Mouse (Mus musculus) hindbrain, embryonic 10.5 days (tissue): ENCODE measurements around the gene Wdr18. TPM values are rescaled to one million over a fixed set of nuclear protein-coding genes. Genes with fewer than 3 reads are reported as not detected.

Source experiments
- DNase-seq: peaks from one replicate; pipeline ENCODE4 v3.0.0-alpha.2; 2017; ENCODE audit warnings: low spot score
- H3K27ac ChIP-seq: fragments of 300-500 bp; sonication (generic); 2 replicates; pipeline ENCODE4 v1.5.1; 2016; ENCODE audit warnings: mild to moderate bottlenecking, moderate library complexity
- H3K27me3 ChIP-seq: fragments of 300-500 bp; sonication (generic); 2 replicates; pipeline ENCODE4 v1.6.1; 2016; ENCODE audit warnings: mild to moderate bottlenecking; ENCODE audit not compliant: poor library complexity, insufficient read depth, severe bottlenecking
- H3K36me3 ChIP-seq: fragments of 300-500 bp; sonication (generic); 2 replicates; pipeline ENCODE4 v1.6.1; 2016; ENCODE audit warnings: mild to moderate bottlenecking, moderate library complexity
- H3K4me1 ChIP-seq: fragments of 300-500 bp; sonication (generic); replicated peaks from 2 replicates; pipeline ENCODE4 v1.6.1; 2016; ENCODE audit warnings: mild to moderate bottlenecking
- H3K4me3 ChIP-seq: fragments of 300-500 bp; sonication (generic); 2 replicates; pipeline ENCODE4 v1.5.1; 2016; ENCODE audit warnings: mild to moderate bottlenecking, moderate library complexity
- H3K9me3 ChIP-seq: fragments of 300-500 bp; sonication (generic); 2 replicates; pipeline ENCODE4 v1.6.1; 2016; ENCODE audit warnings: mild to moderate bottlenecking, moderate library complexity
- WGBS: fragments of 180-500 bp; shearing (Covaris S2); methylation state at CpG from one replicate; pipeline ENCODE4 v1.1.7; 2016; 5-methylcytosine and 5-hydroxymethylcytosine counted together
- polyA plus RNA-seq: library from polyadenylated mRNA; unstranded; fragments of >200 nt; fragmentation: Nextera tagmentation; extraction: Ambion mirVana; gene quantifications from 2 replicates; pipeline ENCODE4 v1.2.1, GENCODE M21; 2016

The Wdr18 gene
- polyA plus RNA-seq, 1 experiment from 2014 or later: 128 TPM

DNA sequence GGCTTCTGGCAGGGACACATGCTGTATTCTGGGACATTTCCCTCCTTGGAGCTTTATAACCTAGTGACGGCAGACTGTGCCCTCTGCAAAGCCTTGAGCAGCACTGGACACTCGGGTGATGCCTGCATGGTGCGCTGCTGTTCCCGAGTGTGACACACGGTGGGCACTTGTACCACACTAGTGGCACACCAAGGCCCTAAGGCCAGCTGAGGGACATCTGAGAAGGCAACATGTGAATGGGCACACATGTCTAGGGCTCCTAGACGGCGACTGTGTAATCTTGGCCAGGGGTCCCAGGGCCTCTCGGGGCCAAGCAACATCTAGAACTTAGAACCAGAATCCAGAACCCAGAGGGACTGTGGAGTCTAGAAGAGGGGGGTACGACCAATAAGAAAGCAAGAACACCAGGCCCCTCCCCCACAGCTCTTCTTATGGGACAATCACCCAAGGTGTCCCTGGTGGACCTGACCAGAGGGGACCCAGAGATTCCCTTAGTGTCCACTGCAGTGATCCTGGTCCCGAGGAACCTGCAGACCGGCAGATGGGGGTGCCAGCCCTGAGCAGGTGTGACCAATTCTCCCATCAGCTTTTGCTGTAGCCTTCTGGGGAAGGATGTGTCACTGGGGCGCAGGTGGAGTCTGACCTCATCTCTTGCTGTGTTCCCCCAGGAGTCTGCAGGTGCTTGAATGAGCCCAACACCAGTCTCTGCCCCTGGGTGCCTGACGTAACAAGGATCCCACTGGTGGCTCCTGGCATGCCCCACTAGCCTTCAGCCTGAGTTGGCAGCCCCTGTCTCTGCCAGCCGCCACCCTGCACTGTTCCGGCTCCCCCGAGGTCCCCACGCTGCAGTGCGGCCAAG lies 29.8 kb upstream of the Wdr18 start:
- peaks cover 98% of the 10 kb centered on the region for H3K4me1 ChIP-seq
- peak overlapping the region; percentile 95 for H3K4me3 ChIP-seq
- DNase-seq: no peak
- 89% methylated on average over 18 of the region's 18 CpGs for WGBS
- H3K27ac ChIP-seq: peak overlapping the region; percentile 96
- peaks cover 48% of the 10 kb centered on the region for H3K36me3 ChIP-seq
- peaks cover 66% of the 10 kb centered on the region for H3K27me3 ChIP-seq
- H3K9me3 ChIP-seq: no peaks in the 10 kb centered on the region

DNA sequence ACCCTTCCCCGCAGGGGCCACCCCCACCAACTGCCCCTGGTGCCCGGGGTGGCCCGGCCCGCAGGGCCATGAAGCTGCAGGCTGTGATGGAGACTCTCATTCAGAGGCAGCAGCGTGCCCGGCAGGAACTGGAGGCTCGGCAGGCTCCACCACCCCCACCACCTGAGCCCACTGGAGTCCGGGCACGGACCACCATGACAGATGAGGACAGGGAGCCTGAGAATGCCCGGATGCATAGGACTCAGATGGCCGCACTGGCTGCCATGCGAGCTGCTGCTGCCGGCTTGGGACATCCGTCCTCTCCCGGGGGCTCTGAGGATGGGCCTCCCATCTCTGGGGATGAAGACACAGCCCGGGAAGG lies 29.1 kb upstream of the Wdr18 start:
- H3K4me1 ChIP-seq: peaks cover 99% of the 10 kb centered on the region
- no peak for DNase-seq
- WGBS: 85% methylated on average over 16 of the region's 16 CpGs
- peak overlapping the region; percentile 95; the same call in 1 of the 2 replicates for H3K4me3 ChIP-seq
- H3K27me3 ChIP-seq: peaks cover 70% of the 10 kb centered on the region
- H3K36me3 ChIP-seq: peaks cover 54% of the 10 kb centered on the region
- H3K9me3 ChIP-seq: no peaks in the 10 kb centered on the region
- peak overlapping the region; percentile 18; the same call in 1 of the 2 replicates for H3K27ac ChIP-seq

DNA sequence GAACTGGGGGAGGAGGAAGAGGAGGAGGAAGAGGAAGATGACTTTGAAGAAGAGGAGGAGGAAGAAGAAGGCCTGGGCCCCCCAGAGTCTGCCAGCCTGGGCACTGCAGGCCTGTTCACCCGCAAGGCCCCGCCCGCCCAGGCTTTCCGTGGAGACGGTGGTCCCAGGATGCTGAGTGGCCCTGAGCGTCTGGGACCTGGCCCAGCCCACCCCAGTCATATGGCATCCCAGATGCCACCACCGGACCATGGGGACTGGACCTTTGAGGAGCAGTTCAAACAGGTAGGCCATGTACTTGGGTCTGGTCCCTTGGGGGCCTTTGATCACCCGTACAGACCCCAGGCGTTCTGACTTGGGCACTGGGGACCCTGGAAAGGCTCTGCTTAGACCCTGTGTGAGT lies 28.2 kb upstream of the Wdr18 start:
- Histone ChIP-seq H3K4me1 (peaks cover 98% of the 10 kb centered on the region), H3K27me3 (peaks cover 73% of the 10 kb centered on the region), H3K4me3 (0 out of 2 replicates have a peak overlapping the region, but pooled peaks have one; percentile 6), H3K27ac (peak overlapping the region; percentile 81), H3K9me3 (no peaks in the 10 kb centered on the region), H3K36me3 (peaks cover 62% of the 10 kb centered on the region)
- no peak for DNase-seq
- WGBS: 85% methylated on average over 9 of the region's 9 CpGs

DNA sequence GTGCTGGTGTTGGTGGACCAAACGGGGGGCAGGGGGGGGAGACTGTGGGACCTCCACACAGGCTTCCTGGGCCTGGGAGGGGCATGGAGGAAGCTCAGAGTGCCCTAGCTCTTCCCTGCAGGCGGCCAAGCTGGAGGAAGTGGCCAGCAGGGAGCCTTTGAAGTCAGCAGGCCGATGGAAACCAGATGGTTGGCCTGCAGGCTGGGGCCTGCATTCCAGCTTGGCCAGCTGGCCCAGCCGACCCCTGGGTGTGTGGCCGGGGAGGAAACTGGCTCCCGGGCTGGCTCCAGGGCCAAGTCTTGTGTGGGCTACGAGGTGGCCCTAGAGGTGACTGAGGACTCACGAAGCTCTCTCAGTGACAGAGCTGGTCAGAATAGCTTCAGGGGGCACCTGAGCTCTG lies 27.2 kb upstream of the Wdr18 start:
- 8% methylated on average over 8 of the region's 8 CpGs for WGBS
- peak; percentile 76 for DNase-seq
- Histone ChIP-seq H3K27me3 (peaks cover 82% of the 10 kb centered on the region), H3K9me3 (no peaks in the 10 kb centered on the region), H3K4me3 (peak overlapping the region; percentile 29), H3K4me1 (peaks cover 99% of the 10 kb centered on the region), H3K27ac (peak overlapping the region; percentile 81), H3K36me3 (peaks cover 70% of the 10 kb centered on the region)

DNA sequence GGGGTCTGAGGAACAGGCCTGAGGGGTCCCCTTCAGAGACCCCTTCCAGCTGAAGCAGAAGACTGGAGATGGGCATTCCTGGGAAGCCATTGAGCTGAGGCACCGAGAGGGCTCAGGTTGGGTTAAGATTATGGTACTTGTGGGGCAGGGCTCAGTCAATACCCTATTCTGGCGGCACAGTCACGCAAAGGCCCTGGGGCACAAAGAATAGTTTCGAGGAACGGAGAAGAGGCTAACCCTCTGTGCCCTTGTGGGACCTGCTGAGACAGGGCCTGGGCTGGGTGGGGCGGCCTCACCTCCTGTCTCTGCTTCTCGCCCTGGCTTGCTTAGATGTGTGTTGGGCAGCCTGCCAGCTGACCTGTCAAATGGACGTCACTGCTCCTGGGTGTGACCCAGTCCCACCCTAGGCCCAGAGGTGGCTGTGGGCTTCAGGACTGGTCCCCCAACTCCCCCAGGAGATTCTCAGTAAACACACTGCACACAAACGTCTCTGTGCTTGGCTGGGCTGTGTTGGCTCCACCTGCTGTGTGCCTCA lies 26.7 kb upstream of the Wdr18 start:
- Histone ChIP-seq H3K36me3 (peaks cover 75% of the 10 kb centered on the region), H3K4me3 (peak overlapping the region; percentile 29), H3K27me3 (peaks cover 85% of the 10 kb centered on the region), H3K4me1 (peaks cover 99% of the 10 kb centered on the region), H3K9me3 (no peaks in the 10 kb centered on the region), H3K27ac (peak overlapping the region; percentile 81)
- DNase-seq: no peak
- WGBS: 63% methylated on average over 9 of the region's 9 CpGs

DNA sequence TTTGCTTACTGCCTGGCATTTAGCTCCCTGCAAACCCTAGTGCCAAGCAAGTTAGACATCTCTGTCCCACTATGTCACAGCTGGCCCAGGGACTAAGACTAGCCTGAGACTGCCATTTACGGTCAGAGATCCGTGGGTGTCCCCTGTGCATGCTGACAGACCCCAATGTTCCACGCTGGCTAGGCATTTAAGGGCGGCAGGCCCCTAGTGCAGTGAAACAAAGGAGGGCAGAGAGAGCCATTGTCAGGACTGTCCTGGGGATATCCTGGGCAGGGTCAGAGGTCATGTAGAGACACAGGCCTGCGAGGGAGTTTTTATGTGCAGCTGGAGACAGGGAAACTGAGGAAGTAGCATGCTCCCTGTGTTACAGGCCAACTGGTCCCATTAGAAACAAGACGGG lies 26.1 kb upstream of the Wdr18 start:
- H3K4me1 ChIP-seq: peaks cover 99% of the 10 kb centered on the region

DNA sequence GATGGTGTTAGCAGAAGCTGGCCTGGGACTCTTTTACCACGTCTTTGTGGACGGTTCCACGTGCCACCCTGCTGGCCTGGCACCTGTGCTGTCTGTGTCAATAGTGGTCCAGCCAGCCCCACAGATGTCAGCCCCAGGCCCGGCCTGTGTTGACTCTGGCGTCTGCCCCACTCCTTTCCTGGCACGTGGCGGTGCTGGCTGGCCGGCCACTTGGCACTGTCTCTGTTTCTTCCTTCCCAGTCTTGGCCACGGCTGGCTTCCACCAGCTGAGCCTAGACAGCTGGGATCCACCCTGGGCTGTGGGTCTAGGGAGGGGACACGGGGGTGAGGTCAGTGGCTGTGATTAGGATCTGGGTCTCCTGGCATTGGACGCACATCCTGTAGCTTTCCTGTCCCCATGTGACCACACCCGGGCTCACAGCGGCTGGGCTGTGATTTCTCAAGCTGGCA lies 25.7 kb upstream of the Wdr18 start:
- 71% methylated on average over 13 of the region's 13 CpGs for WGBS
- H3K4me1 ChIP-seq: peaks cover 99% of the 10 kb centered on the region
- H3K27ac ChIP-seq: peak overlapping the region; percentile 81
- peaks cover 96% of the 10 kb centered on the region for H3K27me3 ChIP-seq
- H3K4me3 ChIP-seq: peak overlapping the region; percentile 29; the same call in 1 of the 2 replicates
- no peaks in the 10 kb centered on the region for H3K9me3 ChIP-seq
- DNase-seq: no peak
- peaks cover 86% of the 10 kb centered on the region for H3K36me3 ChIP-seq

More for the DNA sequence above, 26.1 kb upstream of the Wdr18 start:
- DNase-seq: no peak
- H3K27me3 ChIP-seq: peaks cover 92% of the 10 kb centered on the region
- WGBS: 29% methylated on average over 6 of the region's 6 CpGs
- peak overlapping the region; percentile 29; the same call in 1 of the 2 replicates for H3K4me3 ChIP-seq
- peak overlapping the region; percentile 81 for H3K27ac ChIP-seq
- H3K36me3 ChIP-seq: peaks cover 82% of the 10 kb centered on the region
- H3K9me3 ChIP-seq: no peaks in the 10 kb centered on the region

DNA sequence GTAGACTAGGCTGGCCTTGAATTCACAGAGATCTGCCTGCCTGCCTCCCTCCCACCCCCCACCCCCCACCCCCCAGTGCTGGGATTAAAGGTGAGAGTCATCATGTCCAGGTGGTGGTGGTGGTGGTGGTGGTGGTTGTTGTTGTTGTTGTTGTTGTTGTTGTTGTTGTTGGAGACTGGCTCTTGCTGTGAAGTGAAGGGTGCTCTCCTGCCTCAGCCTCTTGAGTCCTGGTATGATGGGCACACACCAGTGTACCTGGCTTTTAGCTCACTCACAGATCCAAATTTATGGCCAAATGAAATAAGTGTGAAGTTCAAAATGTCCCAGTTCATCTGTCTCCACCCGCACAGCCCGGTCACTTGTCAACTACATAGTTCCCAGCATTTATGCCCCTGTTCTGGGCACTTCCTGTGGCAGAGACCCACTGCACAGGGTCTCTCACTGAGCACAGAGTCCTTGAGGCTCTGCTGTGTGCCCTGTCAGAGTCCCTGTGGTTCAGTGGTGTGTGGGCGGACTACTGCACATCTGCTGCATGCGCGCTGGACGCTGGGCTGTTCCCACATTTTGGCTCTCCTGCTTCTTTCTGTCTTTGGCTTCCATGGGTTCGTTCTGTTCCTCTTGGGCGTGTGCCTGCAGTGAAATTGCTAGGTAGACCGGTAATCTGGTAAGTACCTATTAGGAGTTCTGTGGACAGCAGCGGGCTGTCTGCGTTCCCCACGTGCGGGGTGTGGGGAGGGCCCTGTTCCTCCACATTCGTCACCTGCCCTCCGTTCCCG lies 25.0 kb upstream of the Wdr18 start:
- Histone ChIP-seq H3K27ac (peak overlapping the region; percentile 81), H3K4me3 (no peak overlapping the region; the same call in 1 of the 2 replicates), H3K9me3 (no peaks in the 10 kb centered on the region), H3K4me1 (peaks cover 98% of the 10 kb centered on the region), H3K27me3 (peaks cover 98% of the 10 kb centered on the region), H3K36me3 (peaks cover 90% of the 10 kb centered on the region)
- WGBS: 91% methylated on average over 16 of the region's 16 CpGs
- DNase-seq: no peak

DNA sequence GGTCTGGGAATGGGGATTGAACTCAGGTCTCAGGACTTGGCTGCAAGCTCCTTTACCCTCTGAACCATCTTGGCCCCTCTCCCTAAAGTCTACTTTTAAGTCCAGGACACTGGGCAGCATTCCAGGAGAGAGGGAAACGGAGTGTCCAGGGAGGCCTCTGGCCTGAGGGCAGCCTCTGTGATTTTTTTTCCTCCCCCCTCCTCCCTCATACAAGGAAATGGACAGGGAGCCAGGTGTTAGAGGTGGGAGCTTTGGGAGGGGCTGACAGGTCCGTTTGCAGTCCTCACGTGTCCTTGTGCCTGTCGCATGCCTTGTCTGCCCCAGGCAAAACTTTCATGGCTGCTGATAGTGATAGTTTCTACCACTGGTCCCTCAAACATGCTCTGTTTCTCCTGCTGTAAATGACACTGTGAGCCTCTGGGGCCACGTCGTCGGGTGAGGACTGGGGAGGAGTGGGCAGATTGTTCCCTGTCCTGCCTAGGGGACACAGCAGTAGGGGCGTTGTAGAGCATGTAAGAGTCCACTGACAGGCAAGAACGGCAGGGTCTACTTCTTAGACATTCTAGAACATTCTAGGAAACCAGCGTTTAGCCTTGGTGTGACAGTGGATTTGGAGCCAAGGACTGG lies 23.6 kb upstream of the Wdr18 start:
- WGBS: 78% methylated on average over 10 of the region's 10 CpGs
- Histone ChIP-seq H3K4me3 (no peak overlapping the region), H3K27ac (no peak overlapping the region; the same call in 1 of the 2 replicates), H3K27me3 (peaks cover 98% of the 10 kb centered on the region), H3K4me1 (peaks cover 95% of the 10 kb centered on the region), H3K9me3 (no peaks in the 10 kb centered on the region), H3K36me3 (peaks cover 86% of the 10 kb centered on the region)
- no peak for DNase-seq

DNA sequence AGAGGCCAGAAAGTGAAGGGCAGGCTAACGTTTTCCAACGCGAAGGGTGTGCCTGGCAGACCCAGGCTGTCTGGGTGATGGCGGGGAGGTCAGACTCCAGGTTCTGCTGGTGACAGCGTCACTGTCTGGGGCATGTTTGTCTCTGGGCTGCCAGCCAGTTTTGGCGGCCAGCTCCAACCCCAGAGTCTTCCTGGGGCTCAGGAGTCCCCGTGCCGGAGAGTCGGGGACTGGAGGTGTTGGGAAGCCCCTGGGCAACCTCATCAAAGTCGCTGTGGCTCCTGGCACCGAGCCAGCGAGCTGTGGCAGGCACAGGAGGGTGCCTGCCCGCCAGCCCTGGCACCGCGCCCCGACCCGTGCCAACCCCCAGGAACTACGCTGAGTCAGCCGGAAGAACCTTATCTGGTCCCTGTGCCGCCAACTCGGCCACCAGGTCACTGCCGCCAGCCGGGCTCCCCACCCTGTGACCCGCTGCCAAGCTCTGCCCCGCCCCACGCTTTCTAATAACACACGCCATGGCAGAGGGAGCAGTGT lies 23.0 kb upstream of the Wdr18 start:
- peak overlapping the region; percentile 6; the same call in 1 of the 2 replicates for H3K4me3 ChIP-seq
- peaks cover 89% of the 10 kb centered on the region for H3K4me1 ChIP-seq
- peaks cover 86% of the 10 kb centered on the region for H3K36me3 ChIP-seq
- DNase-seq: no peak
- H3K27ac ChIP-seq: no peak overlapping the region; the same call in 1 of the 2 replicates
- H3K9me3 ChIP-seq: no peaks in the 10 kb centered on the region
- 86% methylated on average over 27 of the region's 27 CpGs for WGBS
- H3K27me3 ChIP-seq: peaks cover 96% of the 10 kb centered on the region

DNA sequence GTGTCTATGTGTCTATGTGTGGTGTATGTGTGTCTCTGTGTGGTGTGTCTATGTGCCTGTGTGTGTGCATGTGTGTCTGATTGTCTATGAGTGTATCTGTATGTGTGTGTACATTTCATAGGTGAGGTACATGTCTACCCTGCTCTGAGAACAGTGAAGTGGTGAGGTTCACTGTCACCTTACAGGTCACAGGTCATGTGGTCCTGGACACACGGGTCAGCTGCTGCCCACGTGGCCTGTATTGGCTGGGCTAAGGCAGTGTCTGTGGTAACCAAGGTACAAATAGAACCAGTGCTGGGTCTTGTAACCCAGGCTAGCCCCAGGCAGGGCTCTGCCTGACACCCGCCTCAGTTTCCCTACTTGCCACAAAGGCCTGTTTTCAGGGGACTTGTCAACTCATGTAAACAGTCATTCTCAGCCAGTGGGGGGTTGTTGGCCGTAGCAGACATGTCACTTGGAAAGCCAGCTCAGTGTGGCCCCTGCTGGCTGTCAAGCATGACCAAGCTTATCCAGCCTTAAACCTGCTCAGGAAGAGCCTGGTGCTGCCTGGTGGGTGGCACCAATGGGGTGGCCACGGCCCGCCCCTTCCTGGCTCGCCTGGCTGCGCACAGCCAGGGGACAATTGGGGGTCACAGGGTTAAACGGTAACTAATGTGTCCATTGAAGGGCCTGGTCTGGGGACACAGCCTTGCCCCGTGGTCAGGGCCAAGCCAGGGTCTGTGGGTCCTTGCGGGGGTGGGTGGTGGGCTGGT lies 22.0 kb upstream of the Wdr18 start:
- no peaks in the 10 kb centered on the region for H3K9me3 ChIP-seq
- peak overlapping the region; percentile 56; the same call in 1 of the 2 replicates for H3K27ac ChIP-seq
- WGBS: 37% methylated on average over 11 of the region's 11 CpGs
- peak overlapping the region; percentile 16; the same call in 1 of the 2 replicates for H3K4me3 ChIP-seq
- peaks cover 80% of the 10 kb centered on the region for H3K4me1 ChIP-seq
- H3K36me3 ChIP-seq: peaks cover 80% of the 10 kb centered on the region
- no peak for DNase-seq
- H3K27me3 ChIP-seq: peaks cover 93% of the 10 kb centered on the region
